Mouse (Mus musculus) lung, postnatal 4 days (tissue): ENCODE data around the gene Dock7.
A peak's percentile ranks its signal among the peaks of the same experiment; 100 is the strongest.

Experiments
- DNase-seq, 2 experiments: peaks; one replicate each; pipeline ENCODE4 v3.0.0; 2021

Dock7 gene

DNA sequence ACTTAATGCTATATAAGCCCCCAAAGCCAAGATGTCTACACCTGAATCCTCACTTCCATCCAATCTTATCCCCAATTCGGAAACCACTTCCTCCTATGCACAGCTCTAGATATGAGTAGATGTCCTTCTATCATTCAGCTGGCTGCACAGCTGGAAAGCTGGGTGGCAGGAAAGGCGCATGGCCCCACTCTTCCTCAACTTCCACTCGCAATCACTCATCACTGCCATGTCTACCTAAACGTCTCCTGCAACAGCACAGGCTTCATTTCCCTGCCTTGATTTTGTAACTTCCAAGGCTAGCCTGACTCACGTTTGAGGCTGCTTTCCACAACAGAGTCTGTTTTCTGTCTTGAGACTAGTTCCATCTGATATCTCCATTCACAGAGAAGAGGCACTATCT lies 1.7 kb downstream of the Dock7 start:
- DNase-seq: no peak

DNA sequence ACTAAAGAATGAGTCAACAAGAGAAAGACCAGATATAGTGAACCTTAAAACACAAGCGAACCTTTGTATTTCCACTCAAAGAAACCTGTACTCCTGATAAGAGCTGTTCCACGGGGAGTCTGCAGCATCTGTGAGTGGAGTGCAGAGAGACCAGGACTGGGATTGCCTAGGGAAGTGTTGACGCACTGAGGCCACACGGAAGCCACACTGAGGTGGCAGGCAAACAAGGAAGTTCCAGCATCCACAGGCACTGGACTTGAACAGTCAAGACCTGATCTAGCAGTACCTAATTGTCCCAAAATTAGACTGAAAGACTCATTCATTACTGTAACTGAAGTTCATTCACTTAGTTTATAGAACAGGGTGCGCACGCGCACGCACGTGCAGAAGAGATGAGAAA lies 4.9 kb downstream of the Dock7 start:
- no peak for DNase-seq

DNA sequence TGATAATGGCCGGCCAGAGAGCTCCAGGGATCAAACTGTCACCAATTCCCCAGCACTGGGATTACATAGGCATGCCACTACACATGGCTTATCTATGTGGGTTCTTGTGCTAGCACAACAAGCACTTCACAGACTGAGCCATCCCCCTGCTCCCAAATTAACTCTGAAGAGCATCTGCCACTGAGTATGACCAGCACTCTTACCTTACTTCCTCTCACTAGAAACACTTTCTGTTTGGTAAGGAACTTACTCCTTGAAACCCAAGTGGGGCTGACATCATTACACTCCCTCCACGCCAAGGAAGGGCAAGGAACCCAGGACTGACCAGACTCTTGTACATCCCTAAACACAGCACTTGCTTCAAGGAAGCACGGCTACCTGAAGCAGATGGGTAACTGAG lies 9.0 kb downstream of the Dock7 start:
- peak in 1 of 2 experiments; percentile 14 for DNase-seq

DNA sequence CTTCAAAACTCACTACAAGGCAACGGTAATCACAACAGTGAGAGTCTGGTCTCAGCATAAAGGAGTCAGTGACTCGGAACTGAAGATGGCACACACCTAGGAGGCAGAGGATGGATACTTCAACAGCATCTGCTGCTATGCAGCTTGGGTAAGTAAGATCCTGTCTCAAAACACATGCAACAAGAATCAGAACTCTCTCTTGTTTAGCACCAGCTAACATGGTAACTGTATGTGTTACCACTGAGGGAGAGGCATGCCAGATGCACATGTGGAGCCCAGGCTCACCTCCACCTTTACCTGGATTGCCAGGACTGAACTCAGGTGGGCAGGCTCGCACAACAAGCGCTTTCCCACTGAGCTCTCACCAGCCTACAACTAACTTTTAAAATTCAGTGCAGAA lies 11.9 kb downstream of the Dock7 start:
- DNase-seq: no peak

DNA sequence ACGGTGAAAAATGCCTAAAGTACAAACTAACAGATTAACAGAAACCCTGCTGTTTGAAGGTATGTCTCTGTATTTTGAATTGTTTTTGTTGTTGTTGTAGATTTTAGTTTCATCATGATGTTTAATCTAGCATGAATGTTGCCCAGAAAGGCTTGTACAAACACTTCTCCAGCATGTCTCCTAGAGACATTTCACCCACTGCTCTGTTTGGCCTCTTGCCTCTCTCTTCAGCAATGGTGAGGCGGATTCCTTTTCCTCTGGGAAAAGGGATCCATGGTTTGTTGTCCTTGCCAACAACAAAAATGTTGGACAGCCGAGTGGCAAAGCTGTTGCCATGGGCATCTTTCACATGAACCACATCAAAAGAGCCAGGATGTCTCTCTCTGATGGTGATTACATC lies 17.9 kb downstream of the Dock7 start:
- DNase-seq: no peak

DNA sequence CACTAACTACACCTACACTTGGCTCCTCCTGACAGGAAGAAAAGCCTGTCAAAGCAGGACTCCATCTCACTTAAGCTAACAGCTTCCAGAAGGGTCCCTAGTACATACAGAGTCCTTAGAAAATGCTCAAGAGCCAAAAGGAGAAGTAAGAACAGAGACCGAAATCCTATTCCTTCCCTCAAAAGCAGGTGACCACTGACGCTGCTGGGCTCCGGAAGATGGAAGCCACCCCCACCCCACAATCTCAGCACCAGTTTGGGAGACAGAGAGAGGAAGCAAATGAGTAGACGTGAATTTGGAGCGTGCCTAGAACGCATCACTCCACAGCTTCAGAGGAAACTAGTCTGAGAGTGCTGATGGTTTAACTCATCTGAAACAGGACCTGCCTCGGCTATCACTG lies 20.0 kb downstream of the Dock7 start:
- no peak for DNase-seq

DNA sequence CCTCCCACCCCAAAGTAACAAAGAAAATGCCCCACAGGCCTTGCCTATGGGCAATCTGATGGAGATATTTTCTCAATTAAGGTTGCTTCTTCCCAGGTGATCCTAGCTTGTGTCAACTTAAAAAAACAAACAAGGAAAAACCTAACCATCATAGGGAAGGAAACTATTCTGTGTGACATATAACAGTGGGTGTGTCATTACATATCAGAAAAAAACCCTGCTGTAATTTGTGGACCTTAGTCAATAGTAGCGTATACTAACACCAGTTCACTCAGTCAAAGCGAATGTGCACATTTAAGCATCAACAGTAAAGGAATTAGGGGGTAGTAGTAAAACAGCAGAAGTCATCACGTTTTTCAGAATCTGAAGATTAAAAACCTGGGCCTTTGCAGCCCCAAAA lies 28.9 kb downstream of the Dock7 start:
- DNase-seq: no peak

DNA sequence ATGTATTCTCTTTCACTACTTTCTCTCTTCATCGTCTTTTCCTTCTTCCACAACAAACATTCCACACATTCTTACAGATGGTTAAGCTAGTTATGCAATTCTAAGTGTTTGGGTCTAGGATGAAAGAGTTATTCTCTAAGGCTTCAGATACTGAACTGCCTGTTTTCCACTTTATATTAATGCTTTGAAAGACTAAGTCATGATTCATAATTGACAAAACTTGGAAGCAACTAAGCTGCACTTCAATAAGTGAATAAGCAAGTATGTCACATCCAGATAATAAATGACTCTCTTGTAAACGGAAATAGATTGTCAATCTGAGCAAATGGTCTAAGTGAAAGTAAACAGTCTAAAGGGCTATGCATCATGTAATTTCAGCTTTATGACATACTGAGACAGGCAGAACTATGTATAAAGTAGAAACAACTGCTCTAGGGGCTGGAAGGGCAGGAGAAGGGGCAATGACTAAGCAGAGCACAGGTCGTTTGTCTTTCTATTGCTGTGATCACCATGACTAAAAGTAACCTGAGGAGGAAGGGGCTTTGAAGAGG lies 29.5 kb downstream of the Dock7 start:
- DNase-seq: no peak

DNA sequence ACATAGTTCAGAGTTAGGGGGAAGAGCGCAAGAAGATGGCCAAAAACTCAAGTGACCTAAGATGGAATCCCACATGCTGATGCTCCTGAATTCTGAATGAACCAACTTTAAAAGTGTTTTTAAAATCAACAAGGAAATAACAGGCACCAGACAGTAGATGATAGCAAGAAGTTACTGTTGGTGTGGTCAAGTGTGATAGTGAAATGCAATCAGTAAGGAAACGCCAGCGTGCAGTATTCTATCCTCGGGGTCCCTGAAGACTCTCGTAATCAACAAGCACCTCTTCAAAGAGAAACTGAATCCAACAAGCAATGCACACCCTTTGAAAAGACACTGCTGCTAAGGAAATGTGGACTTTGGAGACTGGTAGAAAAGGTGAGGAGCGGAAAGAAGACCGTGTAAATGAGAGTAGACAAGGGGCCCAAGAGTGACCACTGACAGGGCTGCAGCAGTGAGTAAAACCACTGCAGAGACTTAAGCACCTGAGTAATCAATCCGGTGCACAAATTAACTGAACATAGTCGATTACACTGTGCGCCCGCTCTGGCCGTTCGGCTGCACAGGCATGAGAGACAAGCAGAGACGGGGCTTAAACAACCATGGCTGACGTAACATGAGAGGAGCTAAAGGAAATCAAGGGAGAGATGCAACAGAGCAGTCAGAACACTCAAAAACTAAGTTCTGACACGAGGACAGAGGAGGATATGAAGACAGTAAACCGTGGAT lies 32.8 kb downstream of the Dock7 start:
- DNase-seq: no peak

DNA sequence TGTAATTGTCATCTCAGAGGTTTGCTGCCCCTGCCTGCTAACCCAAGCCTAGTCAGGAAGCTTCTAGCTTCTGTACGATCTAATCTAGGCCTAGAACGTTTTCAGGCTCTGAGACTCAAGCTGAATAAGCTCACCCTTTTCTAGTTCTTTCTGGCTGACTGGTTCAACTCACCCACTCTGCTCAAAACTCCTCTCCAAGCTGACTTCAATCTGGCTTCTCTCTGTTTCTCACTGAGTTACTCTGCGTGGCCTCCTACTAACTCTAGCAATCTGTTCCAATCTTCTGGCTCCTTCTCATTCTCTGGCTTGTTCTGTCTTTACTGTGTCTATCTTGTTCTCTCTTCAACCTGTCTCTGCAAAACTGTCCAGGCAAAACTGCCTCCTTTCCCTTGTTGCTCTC lies 36.9 kb downstream of the Dock7 start:
- no peak for DNase-seq

DNA sequence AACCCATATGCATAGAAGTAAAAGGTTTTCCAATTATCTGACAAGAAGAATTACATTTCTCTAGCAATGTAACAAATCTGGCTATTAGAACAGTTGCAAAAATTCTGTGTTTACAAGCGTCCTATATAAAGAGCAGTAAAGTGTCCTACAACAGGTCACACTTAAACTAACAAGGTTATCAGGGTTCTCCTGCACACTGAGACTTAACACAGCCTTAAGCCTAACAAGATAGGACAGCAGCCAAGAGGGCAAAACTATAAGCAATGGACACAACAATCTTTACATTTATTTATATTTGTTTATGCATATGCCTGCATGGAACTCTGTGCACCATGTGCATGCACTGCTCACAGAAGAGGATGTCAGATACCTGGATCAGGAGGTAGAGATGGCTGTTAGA lies 39.5 kb downstream of the Dock7 start:
- no peak for DNase-seq

DNA sequence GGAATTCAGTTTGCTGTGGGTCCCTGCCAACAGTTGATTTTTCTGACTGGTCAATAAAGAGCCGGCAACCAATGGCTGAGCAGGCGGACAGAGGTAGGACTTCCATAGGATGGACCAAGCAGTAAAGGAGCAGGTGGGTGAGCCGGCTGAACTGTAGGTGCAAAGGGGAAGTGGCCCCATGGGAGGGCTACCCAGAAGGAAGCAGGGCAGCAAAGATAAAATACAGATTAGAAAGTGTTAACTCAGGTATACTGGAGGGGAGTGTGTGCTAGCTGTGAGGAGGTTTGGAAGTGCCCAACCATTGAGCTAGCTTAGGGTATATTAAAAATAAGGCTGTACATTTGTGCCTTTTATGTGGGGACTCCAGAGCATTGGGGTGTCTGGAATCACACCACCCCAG lies 42.7 kb downstream of the Dock7 start:
- no peak for DNase-seq

DNA sequence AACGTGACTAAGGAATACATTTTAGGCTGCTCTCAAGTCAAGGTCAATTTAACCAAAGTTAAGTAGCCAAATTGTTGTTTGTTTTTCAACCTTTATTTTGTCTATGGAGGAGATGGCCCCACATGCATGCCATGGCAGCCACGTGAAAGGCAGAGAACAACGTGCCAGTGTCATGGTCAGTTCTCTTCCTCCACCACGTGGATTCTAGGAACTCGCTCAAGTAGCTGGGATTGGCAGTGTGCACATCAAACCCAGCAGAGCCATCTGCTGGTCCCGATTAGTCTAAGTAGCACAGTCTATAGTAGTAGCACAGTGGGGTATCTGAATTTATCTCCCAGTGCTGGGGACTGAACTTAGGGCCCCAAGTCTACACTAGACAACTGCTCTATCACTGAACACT lies 51.9 kb downstream of the Dock7 start:
- DNase-seq: no peak

DNA sequence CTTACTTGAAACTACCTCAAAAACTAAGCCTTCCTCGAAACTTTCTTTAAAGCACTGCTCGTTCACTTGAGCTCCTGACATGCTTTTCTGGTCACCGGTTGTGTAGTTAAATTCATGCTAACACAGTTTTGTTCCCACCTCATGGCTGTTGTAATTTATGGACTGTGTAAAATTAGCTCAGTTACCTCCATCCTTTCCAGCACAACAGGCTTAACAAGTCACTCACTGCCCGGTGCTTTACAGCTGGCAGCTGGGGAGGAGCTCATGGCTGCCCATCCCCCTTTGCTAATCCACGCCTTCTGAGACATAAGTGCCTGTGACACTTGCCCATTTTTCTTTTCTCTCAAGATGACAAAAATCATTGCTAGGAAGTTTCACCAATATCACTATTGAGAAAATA lies 56.2 kb downstream of the Dock7 start:
- DNase-seq: no peak

DNA sequence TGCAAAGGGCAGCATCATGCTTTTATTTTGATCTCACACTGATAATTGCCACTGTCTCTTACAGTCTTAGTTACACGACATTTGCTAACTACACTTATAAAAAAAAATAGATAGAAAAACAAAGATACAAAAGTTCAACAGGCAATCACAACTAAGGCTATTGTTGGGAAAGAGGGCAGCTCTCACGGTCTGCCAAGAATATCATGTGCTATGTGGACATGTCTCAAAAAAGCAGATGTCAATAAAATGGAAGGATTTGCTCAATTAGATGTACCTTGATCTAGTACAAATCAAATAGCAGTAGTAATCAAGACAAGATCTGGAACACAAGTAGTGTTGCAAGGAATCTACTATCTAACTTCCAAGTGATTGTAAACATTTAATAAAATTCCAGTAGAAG lies 72.1 kb downstream of the Dock7 start:
- no peak for DNase-seq

DNA sequence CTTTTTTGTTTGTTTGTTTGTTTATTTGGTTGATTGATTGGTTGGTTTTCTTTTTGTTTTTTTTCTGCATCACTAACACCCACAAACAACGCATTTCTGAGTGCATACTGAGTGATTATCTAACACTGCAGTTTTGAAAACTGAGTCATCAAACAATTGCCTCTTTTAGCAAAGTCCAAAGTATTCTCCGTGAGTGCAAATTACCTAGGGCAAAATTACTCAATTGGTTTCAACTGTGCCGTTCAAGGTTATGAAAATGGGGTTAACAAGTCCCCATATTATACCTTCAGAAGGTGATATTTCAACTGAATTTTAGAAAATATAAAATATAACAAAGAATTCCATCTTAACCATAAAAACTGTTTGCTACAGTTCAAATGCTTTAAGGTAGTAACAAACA lies 74.2 kb downstream of the Dock7 start:
- DNase-seq: no peak

DNA sequence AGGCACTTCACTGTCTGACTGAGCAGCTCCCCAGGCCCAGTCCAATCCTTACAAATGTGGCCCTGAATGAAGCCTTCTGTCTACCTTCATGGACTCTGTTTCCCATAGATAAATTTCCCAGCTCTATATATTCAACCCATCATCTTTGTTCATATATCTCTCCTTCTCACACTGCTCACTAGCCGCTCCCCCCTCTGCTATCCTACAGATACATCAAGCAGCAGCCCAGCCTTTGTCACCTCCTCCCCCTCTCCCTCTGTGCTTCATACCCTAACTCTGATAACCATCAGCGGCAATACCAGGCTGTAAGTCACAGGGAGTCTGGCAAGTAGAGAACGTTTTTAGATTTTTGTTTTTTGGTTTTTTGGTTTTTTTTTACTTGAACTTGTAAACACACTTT lies 75.9 kb downstream of the Dock7 start:
- no peak for DNase-seq

DNA sequence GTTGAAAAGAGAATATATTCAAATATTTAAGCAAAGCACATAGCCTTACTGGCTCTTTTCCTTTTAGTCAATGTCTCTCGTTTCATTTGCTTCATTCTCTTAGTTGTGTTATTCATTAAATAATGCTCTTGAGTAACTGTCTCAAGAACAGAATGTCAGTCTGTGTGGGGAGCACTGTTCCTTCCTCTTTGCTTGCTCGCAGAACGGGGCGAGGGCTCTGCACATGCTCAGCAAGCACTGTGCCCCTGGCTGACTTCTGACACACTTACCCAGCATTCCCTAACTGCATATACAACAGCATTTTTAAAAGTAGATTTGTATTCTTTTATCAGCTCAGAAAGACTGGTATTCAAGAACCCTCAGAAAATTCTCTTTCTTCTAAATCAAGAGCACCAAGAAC lies 87.8 kb downstream of the Dock7 start:
- peak; percentile 10 to 29 for DNase-seq

DNA sequence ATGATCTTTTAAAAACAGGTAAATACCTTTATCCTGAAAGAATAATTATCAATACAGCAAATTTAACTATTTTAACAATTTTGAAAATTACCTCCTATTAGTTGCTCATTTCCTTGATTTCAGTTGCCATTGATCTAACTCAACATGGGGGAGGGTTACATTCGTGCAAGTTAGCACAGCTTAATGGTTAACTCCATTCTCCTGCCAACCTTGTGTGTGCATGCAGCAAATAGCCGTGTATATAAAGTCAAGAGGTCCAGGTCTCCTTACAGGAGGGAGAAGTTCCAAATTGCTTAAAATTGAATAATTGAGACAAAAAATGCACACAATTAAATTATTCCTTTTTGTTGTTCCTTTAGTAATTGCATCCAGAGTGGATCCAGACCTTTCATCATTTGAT lies 90.0 kb downstream of the Dock7 start, which contains the start of gene Angptl3:
Gene Angptl3, plus strand, starts transcription at position 269 of the 400 bp plus-strand sequence.
- DNase-seq: no peak

DNA sequence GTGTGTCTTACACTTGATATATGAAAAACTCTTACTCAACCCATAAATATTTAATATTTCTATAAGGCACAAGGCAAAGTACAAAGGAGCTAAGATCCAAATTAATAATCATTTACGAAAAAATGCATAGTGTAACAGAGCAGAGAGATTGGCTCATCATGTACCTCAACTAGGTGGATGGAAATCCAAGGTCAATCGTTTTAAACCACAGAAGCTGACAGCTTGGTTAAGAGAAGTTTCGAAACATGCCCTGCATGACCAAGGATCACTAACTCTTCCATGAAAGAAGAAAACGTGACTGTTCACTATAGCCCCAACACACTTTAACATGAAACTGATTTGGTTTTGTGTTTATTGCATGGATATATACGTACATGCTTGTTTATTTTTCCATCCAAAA lies 92.3 kb downstream of the Dock7 start:
- no peak for DNase-seq

DNA sequence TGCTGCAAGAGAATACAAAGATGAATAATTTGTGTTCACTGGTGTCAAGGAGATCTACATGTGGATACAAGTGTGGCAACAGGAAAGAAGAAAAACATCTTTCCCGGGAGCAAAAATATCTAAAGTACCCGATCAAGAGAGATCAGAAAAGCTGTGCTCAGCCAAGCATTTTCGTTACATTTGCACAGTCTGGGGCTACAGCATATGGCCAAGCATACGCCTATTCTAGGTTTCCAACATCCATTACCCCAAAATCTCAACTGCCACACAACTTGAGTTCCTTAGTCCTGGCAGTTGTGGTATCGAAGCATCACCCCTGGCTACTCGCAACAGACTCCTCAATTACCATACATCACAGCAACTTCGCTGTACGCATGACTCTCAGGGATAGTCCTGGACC lies 98.5 kb downstream of the Dock7 start:
- no peak for DNase-seq

DNA sequence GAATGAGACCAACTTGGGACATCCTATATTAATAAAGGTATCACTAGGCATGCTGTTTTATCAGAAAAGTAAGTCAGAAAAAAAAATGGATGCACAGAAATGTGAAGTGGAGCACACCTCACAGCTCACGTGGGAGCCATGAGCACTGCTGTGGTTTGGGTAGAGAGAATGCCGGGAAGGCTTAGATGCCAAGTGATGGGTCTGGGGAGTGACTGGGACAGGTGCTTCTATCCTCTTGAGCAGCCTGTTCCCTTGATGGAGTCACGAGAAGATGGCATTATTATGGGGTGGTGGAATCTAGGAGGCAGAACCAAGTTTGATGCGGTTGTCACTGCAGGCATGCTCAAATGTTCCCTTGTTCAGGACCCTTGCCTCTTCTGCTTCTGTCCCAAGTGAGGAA lies 109.7 kb downstream of the Dock7 start:
- no peak for DNase-seq

DNA sequence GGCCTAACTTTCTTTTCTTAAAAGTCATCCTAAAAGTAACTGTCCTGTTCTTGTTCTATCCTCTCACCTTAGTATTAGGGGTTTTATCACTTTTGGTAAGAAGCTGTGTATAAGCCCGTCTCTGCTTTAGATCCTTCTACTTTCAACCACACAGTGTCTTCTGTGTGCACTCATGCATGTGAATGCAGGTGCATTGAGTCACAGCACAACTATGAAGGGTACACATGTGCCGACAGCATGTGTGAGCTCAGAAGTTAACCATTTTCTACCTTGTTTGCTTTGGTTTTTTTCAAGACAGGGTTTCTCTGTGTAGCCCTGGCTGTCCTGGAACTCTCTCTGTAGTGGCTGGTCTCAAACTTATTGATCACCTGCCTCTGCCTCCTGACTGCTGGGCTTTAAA lies 114.4 kb downstream of the Dock7 start:
- DNase-seq: no peak

DNA sequence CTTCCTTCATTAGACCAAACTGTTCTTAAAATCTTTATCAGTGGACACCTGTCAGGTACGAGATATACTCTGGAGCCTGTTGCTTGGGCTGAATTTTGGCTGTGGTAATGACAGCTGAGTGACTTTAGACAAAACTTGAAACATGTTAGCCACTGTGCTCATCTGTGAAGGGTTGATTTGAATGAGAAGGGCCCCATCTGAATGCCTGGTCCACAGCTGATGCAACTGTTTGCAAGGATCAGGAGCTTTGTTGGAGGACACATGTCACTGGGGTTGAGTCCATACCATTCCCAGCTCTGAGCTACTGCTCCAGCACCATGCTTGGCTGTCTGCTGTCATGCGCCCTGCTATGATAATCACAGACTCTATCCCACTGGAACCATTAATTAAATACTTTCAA lies 115.1 kb downstream of the Dock7 start:
- no peak for DNase-seq

DNA sequence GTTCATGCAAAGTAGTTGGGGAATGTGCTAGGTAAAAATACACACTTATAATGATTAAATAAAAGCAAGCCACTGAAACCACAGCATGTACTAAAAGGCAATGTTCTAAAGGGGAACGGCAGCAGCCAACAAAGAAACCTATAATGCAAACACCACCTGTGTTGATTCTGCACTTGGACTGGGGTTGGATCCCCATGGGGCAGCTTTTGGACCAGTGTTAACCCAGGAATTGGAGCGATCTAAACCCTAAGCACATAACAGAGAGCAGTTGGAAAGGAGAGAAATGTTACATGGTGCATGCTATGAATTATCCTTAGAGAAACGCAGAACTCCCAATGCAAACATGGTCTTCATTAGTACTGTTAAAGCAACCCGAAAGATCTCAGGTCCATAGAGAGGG lies 127.2 kb downstream of the Dock7 start:
- no peak for DNase-seq
